ENCODE assay signal across 13 mouse cellular contexts in genomic region chr5:147698044-147698443, GRCm38 (mm10). TPM values are rescaled to one million over a fixed set of nuclear protein-coding genes. Genes with fewer than 3 reads are reported as not detected.
A peak's percentile ranks its signal among the peaks of the same experiment; 100 is the strongest.
DNase-seq lines count a peak whose midpoint lies in the region; ATAC-seq and TF ChIP-seq lines count a peak whose summit lies in the region.
"Had no signal": no experiment of that assay in that cellular context is flagged by ENCODE, and none has a peak within 500 bp of the region (broad histone marks: within the 10 kb centered on the region; RNA-seq: fewer than 3 reads in every experiment).

No protein-coding gene starts in this region.

- no peaks in the 10 kb centered on the region for H3K9me3 ChIP-seq in neural tube, embryonic 15.5 days (replicated peaks)
- H3K9me3 ChIP-seq: liver, embryonic 13.5 days; stomach, embryonic 15.5 days had no signal

- no peak overlapping the region for H3K4me3 ChIP-seq in kidney, adult 2 months (ENCODE audit: insufficient read depth, low read depth, low read length)
- H3K4me3 ChIP-seq in neural tube, embryonic 15.5 days (replicated peaks) = no peak overlapping the region
- H3K4me3 ChIP-seq: liver, embryonic 13.5 days; stomach, embryonic 15.5 days had no signal

- 26% methylated on average over 13 of the region's 13 CpGs for WGBS in kidney, adult 2 months
- 37% methylated on average over 13 of the region's 13 CpGs for WGBS in neural tube, embryonic 15.5 days

- H3K9ac ChIP-seq in neural tube, embryonic 15.5 days (replicated peaks) = no peak overlapping the region
- H3K9ac ChIP-seq: liver, embryonic 13.5 days; stomach, embryonic 15.5 days had no signal

- H3K4me2 ChIP-seq in neural tube, embryonic 15.5 days = peak overlapping the region; percentile 22
- H3K4me2 ChIP-seq: liver, embryonic 13.5 days; stomach, embryonic 15.5 days had no signal

- H3K4me1 ChIP-seq in kidney, adult 2 months (ENCODE audit: control insufficient read depth, insufficient read depth, low read length) = no peaks in the 10 kb centered on the region
- no peaks in the 10 kb centered on the region for H3K4me1 ChIP-seq in neural tube, embryonic 15.5 days
- H3K4me1 ChIP-seq: liver, embryonic 13.5 days; stomach, embryonic 15.5 days had no signal

- TF ChIP-seq CTCF in kidney, adult 2 months (conservative IDR thresholded peaks at IDR 0.05; ENCODE audit: insufficient read depth, insufficient read length, low read depth, low read length) = 0 out of 2 replicates have a peak, but pooled peaks have one; percentile 24

- no peak overlapping the region for H3K27ac ChIP-seq in kidney, adult 2 months (ENCODE audit: insufficient read depth, low read depth, low read length)
- no peak overlapping the region for H3K27ac ChIP-seq in neural tube, embryonic 15.5 days (replicated peaks)
- H3K27ac ChIP-seq: liver, embryonic 13.5 days; stomach, embryonic 15.5 days had no signal

- H3K27me3 ChIP-seq in kidney, adult 2 months (replicated peaks; ENCODE audit: control insufficient read depth, insufficient read depth, low read length) = no peaks in the 10 kb centered on the region
- no peaks in the 10 kb centered on the region for H3K27me3 ChIP-seq in neural tube, embryonic 15.5 days (replicated peaks)
- H3K27me3 ChIP-seq: liver, embryonic 13.5 days; stomach, embryonic 15.5 days had no signal

- no peak for ATAC-seq in neural tube, embryonic 15.5 days (ENCODE audit: low FRiP score)

- intact Hi-C loops in gastrocnemius, postnatal 36 days (cut with DNase I) = no loop called here

- peak; percentile 37 for DNase-seq in embryo, embryonic 11 days
- no peak for DNase-seq in embryo, embryonic 9.5 days (ENCODE audit: extremely low spot score)
- DNase-seq in kidney, adult 2 months = no peak
- no peak for DNase-seq in kidney, postnatal 25 days
- DNase-seq in neural tube, embryonic 10.5 days (ENCODE audit: extremely low spot score, low spot score) = no peak
- no peak for DNase-seq in gastrocnemius, postnatal 36 days
- no peak for DNase-seq in c-Kit-positive CD71-positive TER-119-positive erythroid progenitor cells, embryonic 14.5 days (ENCODE audit: low spot score)
- DNase-seq: B cell, adult 2 months; kidney, adult 9 months; liver, embryonic 13.5 days; right cerebral cortex, adult 18-20 months had no signal

- TF ChIP-seq POLR2A in kidney, adult 2 months (IDR thresholded peaks at IDR 0.05; ENCODE audit: low read depth, low read length) = no peak

- no peaks in the 10 kb centered on the region for H3K36me3 ChIP-seq in kidney, adult 2 months (ENCODE audit: control insufficient read depth, insufficient read depth, low read length)
- H3K36me3 ChIP-seq in neural tube, embryonic 15.5 days = no peaks in the 10 kb centered on the region
- H3K36me3 ChIP-seq: liver, embryonic 13.5 days; stomach, embryonic 15.5 days had no signal

RNA-seq across cellular contexts. Expression of gene Flt1, which starts 27.8 kb away (rescaled TPM):
- 14.9 and 17.5 TPM in 2 replicates for polyA plus RNA-seq in kidney, adult 2 months (2012; rRNA removed)
- 14.7 and 14.8 TPM in 2 replicates for polyA plus RNA-seq in neural tube, embryonic 15.5 days (2015; fragmentation: Nextera tagmentation; extraction: Ambion mirVana)
- total RNA-seq in gastrocnemius, postnatal 36 days (2021) = 10 to 100 TPM; 26.3 to 28.2 TPM
